Mouse (Mus musculus): Measurements from ENCODE around the gene Gimap3.

The Gimap3 gene

DNA sequence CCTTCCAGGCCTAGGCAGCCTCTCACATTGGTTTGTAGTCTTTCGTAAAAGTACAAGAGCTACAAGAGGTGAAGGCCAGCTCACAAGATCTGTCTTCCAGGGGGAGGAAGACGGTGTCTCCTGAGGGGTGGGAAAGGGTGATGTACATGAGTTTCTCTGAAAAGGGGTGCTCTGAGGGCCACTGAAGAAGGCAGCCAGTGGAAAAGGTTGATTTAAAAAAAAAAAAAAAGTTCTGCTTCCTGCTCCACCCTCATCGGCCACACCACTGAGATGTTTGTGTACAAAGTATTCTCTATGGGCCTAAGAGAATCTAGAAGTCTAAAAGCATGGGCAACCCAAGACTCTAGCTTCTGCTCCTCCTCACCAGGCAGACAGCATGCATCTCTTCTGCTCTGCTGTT is at the start of gene Gimap3:
Gimap3 (minus strand) TSS at position 156 of the 400 bp plus-strand sequence.
- DNase-seq = no peak

DNA sequence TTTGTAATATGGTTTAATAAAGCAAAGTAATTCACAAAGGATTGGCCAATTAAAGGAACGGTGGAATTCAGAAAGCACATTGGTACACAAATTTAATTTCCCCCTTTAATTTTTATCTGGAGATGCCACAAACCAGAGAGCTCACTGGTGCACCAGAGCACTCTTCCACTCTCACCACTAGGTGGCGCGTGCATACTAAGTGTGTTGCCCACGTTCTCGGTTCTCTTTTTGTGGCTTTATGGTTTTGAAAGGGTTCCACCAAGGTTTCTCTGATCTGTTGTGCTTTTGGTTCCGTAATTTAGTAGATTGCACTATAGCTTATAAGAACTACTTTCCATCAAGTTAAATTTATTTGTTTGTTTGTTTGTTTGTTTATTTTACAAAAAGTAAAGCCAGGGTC is 47.2 kb upstream of the Gimap3 start:
- peak; percentile 54 to 63 for DNase-seq

DNA sequence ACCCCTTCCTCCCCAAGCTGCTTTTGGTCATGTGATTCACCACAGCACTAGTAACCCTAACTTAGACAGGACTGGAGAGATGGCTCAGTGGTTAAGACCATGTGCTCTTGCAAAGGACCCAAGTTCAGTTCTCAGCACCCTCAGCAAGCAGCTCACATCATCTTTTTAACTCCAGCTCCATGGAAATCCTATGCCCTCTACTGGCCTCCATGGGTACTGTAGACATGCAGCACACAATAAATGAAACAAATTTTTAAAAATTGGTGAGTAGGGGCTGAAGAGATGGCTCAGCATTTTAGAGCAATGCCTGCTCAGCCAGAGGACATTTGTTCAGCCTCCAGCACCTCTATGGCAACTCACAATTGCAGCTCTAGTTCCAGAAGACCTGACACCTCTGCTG is 44.4 kb upstream of the Gimap3 start:
- DNase-seq = no peak

DNA sequence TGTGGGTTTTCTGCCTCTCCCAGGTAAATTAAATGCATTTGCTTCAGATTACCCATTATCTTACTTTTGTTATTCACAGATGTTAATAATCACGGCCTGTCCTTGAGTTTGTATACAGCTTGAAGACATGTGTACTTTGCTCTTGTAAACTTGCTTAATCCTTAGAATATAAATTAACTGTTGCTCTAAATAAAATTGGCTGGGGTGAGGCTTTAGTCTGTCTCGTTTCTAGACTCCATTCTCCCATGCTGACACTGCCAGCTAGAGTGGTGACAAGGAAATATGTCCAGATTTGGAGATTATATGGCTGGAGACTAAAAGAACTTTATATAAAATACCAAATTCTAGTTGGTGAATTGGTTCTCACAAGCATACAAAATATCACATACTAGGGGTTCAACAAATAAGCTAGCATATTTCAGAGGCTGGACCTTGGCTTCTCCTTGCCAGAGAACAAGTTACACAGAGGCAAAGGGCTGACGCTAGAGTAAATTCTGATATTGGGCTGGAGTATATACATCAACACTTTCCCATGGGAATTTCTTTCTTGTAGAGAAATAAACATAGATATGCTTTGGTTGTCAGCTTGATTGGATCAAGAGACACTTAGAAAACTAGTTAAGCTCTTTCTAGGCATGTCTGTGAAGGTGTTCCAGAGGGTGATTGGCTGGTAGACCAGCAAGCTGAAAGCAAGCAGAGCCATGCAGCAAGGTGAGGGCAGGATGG is 39.0 kb upstream of the Gimap3 start:
- no peak for DNase-seq

DNA sequence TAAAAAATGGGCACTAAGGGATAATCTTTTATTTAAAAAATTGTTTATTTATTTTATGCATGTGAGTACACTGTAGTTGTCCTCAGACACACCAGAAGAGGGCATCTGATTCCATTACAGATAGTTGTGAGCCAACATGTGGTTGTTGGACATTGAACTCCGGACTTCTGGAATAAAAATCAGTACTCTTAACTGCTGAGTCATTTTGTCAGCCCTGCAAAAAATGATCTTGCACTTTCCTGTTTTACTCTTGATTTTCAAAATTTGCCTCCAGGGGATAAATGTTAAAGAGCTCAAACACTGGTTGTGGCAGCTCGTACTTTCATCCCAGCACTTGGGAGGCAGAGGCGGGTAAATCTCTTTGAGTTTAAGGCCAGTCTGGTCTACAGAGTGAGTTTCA is 36.1 kb upstream of the Gimap3 start:
- DNase-seq = no peak

DNA sequence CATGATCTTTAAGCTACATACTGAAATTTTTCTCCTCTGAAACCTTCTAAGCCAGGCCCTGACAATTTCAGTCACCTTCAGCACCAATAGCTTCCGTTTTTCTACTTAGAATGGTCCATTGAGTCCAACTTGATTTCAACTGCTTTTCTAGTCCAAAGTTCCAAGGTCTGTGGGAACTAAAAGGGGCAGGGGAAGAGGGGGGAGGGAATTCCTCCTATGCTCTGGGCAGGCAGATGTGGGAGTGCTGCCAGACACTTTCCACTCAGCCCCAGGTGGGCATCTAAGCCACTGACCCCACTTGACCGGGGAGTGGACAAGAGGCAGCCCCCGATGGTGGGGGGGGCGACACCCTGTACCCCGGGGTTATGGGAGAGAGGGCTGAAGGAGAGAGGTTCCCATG is 33.7 kb upstream of the Gimap3 start:
- no peak for DNase-seq

DNA sequence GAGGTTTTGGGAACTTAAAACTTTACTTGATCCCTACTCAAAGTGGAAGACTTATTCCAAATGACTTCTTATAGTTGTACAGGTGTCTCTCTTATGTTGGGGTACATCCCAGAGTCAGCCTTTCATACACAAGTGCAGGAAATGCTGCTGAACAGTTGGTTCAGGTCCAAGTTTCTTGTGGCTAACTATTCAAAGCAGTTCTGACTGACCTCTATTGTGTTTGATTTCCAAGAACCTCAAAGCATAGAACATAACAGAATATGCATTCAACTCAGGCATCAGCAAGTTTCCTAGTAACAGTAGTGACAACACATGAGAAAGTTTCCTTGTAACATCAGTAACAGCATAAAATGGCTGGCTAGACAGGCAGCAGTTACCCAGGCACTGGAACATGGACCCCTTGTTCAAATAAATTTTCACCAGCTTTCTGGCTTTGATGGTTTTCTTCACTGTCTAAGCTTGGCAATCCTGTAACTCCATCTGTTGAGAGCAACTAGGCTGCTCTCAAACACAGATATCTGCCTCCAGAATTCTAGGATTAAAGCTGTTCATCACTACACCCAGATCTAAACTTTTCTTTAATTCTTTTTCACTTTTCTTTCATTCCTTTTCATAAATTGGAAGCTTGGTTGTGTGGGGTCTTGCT is 32.9 kb upstream of the Gimap3 start:
- DNase-seq = no peak

DNA sequence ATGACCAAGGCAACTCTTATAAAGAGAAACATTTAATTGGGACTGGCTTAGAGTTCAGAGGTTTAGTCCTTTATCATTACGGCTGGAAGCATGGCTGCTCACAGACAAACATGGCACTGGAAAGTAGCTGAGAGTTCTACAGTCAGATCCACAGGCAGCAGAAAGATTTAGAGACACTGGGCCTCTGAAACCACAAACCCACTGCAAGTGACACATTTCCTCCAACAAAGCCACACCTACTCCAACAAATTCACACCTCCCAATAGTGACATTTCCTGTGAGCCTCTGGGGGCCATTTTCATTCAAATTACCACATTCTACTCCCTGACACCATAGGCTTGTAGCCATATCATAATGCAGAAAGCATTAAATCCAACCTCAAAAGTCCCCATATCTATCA is 31.2 kb upstream of the Gimap3 start:
- DNase-seq = no peak

DNA sequence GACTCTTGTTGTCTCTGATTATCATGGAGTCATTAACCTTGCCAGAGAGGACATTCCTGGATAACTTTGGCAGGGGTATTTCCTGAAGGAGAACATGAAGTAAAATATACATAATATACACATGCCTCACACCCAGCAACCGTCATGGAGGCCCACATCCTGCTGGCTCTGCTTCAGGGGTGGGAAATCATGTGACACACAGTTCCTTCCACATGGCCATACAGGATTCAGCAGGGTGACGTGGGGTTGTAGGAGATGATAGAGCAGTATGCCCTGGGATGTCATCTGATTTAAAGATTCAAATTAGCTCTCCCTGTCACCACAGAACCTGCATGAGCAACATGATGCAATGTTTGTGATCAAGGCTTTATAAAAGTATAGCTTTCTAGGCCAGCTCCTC is 17.2 kb upstream of the Gimap3 start:
- DNase-seq = no peak

DNA sequence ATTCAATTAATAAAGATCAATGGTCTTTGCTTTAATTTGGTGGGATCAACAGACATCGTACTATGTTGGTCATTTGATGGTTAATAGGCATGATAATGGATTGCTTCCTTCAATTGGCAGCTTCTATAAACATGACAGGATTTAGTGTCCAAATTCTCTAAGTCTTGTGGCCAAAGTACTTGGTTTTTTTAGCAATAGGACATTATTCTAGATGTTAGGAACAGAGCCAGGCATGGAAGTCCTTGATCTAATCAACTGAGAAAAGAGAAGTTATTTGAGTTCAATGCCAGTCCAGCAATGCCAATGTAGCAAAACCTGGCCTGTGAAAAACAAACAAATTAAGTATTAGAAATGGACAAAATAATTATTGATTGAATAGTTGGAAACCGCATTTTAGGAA is 14.9 kb upstream of the Gimap3 start:
- no peak for DNase-seq

DNA sequence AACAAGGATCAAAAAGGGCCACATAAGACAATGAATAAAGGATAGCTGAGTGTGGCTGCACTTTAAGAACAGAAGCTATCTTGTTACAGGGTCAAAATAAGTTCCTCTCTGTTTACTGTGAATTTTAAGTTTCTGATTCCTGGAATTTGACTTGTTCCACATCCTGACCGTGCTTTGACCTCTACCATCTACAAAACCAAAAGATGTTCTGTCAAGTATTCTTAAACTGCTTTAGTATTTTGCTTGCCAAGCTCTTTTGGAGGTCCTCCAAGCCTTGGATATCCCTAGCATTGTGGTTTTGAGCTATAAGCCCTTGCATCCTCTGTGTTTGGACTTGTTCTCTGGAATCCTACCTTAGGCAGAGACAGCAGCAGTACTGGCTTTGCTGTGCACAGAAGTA is 14.5 kb upstream of the Gimap3 start:
- no peak for DNase-seq

DNA sequence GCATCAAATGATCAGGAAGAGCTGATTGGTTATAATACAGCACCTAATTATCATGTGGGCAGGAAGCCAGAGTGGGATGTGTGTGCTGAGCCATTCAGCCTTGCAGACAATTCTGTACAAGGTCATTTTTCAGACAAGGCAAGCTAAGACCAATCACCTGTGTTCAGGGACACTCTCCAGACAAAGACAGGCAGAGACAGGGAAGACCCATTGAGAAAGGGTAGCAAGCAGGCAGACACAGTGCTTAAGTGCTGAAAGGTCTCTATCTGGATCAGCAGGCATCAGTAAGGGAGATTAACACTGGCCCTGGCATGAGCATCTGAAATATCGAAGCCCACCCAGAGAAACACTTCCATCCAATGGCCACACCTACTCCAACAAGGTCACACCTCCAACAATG is 13.8 kb upstream of the Gimap3 start:
- DNase-seq = no peak

DNA sequence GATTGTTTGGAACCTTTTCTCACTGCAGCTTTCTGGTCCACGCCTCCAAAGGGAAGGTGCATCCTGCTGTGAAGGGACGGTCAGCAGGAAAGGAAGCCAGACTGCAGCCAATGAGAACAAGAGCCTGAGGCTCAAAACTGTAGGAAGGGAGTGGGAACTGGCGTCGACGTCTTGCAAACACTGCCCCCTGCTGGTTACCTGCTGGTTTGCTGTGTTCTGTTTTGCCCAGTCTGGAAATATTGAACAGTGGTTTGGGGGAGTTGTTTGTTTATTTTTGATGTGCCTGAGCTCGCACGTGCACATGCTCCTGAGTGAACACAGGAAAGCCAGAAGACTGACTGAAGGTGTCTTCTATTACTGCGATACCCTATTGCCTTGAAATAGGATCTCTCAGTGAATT is 1.4 kb upstream of the Gimap3 start:
- peak; percentile 66 to 73 for DNase-seq

DNA sequence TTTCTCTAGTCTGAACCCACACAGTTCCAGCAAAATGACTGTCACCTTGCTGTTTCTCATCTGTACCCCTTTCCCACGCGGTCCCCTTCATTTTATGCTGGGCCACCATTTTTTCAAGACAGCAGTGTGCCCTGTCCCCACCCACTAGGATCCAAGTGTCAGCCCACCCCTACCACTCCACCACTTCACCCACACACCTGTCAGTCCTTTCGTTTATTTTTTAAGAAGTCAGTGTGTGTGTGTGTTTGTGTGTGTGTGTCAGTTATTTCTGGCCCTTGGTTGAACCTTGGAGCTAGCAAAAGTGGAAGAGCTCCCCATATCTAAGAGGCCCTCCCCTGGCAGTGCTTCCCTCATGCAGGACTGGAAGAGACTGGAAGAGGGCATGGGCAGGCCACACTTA is 1.7 kb downstream of the Gimap3 start:
- no peak for DNase-seq

DNA sequence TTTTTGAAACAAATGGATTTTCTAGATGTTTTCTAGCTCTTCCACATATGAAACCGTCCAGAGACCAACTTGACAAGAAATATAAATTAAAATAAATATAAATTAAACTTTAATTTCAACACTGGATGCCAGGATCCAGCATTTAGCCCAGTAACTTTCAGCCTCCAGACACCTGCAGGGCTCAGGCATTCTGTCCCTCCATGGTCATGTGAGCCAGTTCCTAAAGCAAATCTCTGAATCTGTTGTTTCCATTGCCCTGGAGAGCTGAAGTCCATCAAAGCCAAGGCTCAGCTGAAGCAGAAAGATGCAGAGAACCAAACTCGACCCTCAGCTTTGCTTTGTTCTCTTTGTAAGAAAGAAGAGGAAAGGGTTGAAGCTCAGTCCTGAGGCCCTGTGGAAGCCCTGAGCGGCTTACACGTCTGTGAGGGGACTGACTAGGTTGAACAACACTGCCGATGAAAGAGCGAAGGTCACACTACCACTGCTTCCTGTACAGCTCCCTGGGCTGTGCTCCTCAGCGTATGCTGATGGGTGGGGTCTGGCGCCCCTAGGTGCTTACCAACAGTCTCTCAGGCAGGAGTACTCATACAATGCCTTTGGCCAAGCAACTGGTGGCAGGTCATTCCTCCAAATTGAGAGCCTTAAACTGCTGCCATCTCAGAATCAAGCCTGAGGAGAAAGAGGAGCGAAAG is 2.3 kb downstream of the Gimap3 start:
- DNase-seq = no peak

DNA sequence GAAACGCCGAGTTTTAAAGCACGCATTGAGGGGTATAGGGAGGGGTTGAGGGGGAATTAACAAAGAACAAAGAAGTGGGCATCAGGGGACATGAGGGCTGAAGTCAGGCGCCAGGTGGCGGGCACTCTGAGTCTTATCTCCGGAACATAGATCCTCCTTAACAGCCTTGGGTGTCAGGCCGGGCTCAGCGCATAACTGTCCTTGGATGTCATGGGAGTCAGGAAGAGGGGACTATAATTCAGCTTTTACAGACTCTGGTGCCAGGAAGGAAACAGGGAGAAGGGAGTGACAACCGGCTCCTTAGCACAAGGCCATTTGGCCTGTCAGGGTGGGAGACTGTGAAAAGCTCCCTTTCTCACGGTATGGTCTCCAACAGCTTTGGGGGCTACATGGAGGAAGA is 6.2 kb downstream of the Gimap3 start:
- no peak for DNase-seq

DNA sequence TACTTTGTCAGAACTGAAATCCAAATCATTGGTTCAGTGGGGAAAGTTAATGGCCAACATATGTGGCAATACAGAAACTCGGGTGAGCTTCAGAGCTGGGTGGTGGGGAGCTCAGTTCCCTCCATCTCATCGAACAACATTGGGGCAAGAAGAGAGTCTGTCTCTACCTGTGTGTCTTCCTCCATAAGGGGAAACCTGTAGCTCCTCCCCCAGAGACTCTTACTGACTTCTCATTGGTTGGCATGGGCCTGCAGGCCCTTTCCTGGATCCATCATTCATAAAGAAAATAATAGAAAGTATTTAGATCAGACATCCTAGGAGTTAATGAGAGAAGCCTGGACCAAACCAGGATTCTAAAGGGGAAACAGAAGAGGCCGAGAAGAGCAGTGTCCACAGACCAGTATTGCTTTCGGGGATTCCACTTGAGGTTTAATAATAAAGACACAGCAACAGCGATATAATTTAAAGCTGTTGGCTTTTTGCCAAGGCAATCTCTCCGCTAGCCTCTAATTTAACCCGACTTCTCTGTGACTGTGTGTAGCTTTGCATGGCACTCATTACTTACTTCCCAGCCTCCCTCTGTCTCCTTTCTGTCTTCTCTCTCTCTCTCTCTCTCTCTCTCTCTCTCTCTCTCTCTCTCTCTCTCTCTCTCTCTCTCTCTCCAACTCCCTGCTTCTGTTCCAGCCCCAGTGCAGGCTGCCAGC is 6.9 kb downstream of the Gimap3 start:
- DNase-seq = no peak

DNA sequence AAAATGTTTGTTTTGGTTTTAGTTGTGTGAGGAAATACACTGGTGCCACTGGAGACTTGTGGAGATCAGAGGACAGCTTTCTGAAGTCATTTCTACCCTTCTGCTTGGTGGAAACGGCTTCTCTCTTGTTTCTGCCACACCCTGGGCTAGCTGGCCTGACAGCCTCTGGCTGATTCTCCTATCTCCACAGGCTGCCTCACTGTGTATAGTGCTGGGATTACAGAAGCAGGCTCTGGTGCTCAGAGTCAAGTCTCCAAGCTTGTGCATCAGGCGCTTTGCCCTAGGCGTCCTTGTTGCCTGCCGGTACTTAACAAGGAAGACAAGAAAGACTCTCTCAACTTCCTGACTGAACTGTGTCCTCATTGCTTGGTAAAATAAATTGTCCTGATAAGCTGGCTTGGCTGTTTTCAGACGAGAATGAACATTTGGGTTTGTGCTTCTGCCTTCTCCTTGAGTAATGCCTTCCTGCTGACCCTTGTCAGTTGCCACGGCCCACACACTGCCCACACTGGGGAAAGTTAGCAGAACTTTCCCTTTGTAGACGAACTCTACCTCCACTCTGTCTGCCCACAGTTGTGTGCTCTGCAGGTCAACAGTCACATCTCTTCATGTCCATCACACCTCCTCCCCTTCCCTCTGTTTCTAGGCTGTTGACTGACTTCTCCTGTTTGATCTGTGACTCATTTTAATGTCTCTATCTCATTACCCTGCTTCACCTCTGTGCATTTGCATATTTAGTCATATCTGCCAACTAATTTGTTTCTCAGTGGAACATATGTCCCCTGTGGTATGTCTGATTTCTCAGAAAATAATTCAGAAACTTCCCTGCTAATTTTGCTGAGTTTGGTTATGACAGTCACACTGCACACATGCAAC is 23.3 kb downstream of the Gimap3 start:
- DNase-seq = no peak

DNA sequence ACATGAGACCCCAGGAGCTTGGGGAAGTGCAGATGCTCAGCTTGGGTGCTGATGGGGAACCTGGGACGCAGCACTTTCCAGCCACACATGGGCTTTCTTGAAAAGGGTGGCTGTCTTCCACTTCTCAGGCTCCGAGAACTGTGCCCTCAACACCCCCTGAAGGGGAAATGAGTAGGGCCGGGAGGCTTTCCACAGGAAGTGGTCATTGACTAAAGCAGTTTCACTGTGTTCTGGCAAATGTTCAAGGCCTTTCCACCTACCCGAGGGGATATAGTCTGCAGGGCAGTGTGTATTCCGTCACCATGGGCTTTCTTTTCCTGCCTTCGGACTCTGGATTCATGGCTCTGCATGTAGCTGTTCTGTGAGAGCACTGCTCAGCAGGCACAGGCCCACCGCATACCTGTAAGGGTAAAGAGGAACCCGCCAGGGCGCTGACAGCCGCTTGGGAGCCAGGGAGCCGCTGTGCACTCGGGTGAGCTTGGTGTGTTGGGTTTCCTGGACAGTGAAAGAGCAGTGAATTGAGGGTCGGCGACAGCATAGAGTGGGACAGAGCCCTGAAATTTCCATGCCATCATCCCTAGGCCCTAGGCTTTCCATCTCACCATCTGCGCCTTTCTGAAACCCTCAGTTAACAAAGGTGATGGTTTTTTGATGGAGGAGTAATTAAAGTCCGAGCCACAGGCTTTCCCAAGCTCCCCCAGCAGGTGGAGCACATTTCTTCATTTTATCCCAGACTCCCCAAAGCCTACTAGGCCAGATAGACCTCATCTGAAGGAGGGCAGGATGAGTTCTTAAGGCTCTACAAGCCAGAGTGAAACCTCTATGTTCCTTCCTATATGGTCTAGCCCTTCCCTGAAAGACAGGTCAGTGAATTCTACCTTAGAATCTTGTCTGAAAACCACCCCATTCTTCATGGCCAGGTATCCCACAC is 24.4 kb downstream of the Gimap3 start, which contains the start of gene Gimap5:
Gimap5 (plus strand) TSS at position 239 of the 931 bp plus-strand sequence.
- no peak for DNase-seq

DNA sequence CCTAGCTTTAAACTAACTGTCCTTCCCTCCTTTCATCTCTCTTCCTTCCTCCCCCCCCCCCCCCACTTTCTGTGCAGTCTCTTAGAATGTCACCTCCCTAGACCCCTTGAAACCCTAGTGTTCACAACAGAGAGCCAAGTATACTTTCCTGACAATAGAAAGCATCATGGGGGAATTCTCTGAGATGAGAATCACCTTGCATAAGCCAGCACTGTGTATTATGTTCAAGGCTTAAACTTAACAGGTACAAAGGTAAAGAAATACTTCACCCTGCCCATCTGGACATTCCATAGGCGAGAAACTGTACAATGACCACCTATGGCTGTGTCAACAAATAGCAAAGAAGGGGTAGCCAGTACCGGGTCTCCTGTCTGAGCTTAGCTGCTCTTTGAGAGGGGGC is 25.2 kb downstream of the Gimap3 start:
- DNase-seq = no peak
